Mouse (Mus musculus) spleen, adult 2 months (tissue): ENCODE measurements at regions not wholly inside any gene's neighbourhood (a gene's known extent, or its start where the extent isn't known, plus 50 kb on each side); places are given as distances from the start of the nearest gene placed in this dataset.

Experiments used
- DNase-seq, 2 experiments: peaks; one replicate each; pipeline versions ENCODE4 v3.0.0 to v3.0.0-alpha.2; 2012 to 2021; ENCODE audit warnings: low spot score in 2 of 2, low read depth in 1 of 2
- H3K27ac ChIP-seq: fragments of 200-500 bp; 2 replicates; pipeline ENCODE4 v1.5.1; 2012; ENCODE audit warnings: low read length, inconsistent platforms; ENCODE audit not compliant: insufficient read depth
- H3K27me3 ChIP-seq: fragments of 200-500 bp; 2 replicates; pipeline ENCODE4 v1.6.1; 2012; ENCODE audit warnings: mild to moderate bottlenecking, moderate library complexity, low read length, inconsistent platforms; ENCODE audit not compliant: control insufficient read depth, insufficient read depth
- H3K36me3 ChIP-seq: fragments of 200-500 bp; 2 replicates; pipeline ENCODE4 v1.6.1; 2012; ENCODE audit warnings: mild to moderate bottlenecking, low read length, inconsistent platforms; ENCODE audit not compliant: control insufficient read depth, insufficient read depth
- H3K4me1 ChIP-seq: fragments of 200-500 bp; 2 replicates; pipeline ENCODE4 v1.6.1; 2011; ENCODE audit warnings: inconsistent platforms; ENCODE audit not compliant: control insufficient read depth, insufficient read depth, insufficient read length
- H3K4me3 ChIP-seq: fragments of 200-500 bp; 2 replicates; pipeline ENCODE4 v1.5.1; 2011; ENCODE audit warnings: mild to moderate bottlenecking, inconsistent platforms; ENCODE audit not compliant: insufficient read depth, insufficient read length; ENCODE audit errors: extremely low read depth
- CTCF ChIP-seq: fragments of 200-500 bp; IDR thresholded peaks from 2 replicates; pipeline ENCODE4 v1.5.1; 2011; ENCODE audit warnings: mild to moderate bottlenecking, inconsistent platforms; ENCODE audit not compliant: insufficient read depth, insufficient read length, insufficient replicate concordance; ENCODE audit errors: extremely low read depth
- POLR2A ChIP-seq: fragments of 200-500 bp; IDR thresholded peaks from 2 replicates; pipeline ENCODE4 v1.6.1; 2011; ENCODE audit warnings: low read depth, low read length, inconsistent platforms
- WGBS: fragments of 180-500 bp; shearing (Covaris S2); methylation state at CpG from one replicate; pipeline ENCODE4 v1.1.7; 2018; 5-methylcytosine and 5-hydroxymethylcytosine counted together

- Histone ChIP-seq H3K27ac (no peak overlapping the region), H3K27me3 (no peaks in the 10 kb centered on the region), H3K4me3 (no peak overlapping the region), H3K36me3 (no peaks in the 10 kb centered on the region), H3K4me1 (no peaks in the 10 kb centered on the region)
- TF ChIP-seq POLR2A = no peak
- no peak for TF ChIP-seq CTCF
- DNase-seq = no peak
- 82% methylated on average over 2 of the region's 2 CpGs for WGBS
Observed at GRCm38 (mm10) chr3:57944698-57945097, 96.8 kb upstream of the Pfn2 start.

GRCm38 (mm10) chr3:57945765-57946164 is 97.9 kb upstream of the Pfn2 start:
- DNase-seq = no peak
- Histone ChIP-seq H3K4me1 (no peaks in the 10 kb centered on the region), H3K36me3 (no peaks in the 10 kb centered on the region), H3K27me3 (no peaks in the 10 kb centered on the region), H3K27ac (no peak overlapping the region), H3K4me3 (no peak overlapping the region)
- WGBS = 89% methylated on average over 5 of the region's 5 CpGs
- no peak for TF ChIP-seq CTCF

GRCm38 (mm10) chr3:57947331-57947730 is 99.5 kb upstream of the Pfn2 start:
- Histone ChIP-seq H3K27me3 (no peaks in the 10 kb centered on the region), H3K4me3 (no peak overlapping the region), H3K4me1 (no peaks in the 10 kb centered on the region), H3K36me3 (no peaks in the 10 kb centered on the region), H3K27ac (no peak overlapping the region)
- no peak for DNase-seq
- 90% methylated on average over 2 of the region's 2 CpGs for WGBS
- TF ChIP-seq CTCF = no peak
- TF ChIP-seq POLR2A = no peak

- WGBS = 83% methylated on average over 1 of the region's 1 CpGs
- Histone ChIP-seq H3K36me3 (no peaks in the 10 kb centered on the region), H3K27me3 (no peaks in the 10 kb centered on the region), H3K27ac (no peak overlapping the region), H3K4me3 (no peak overlapping the region), H3K4me1 (no peaks in the 10 kb centered on the region)
- no peak for TF ChIP-seq POLR2A
- no peak for TF ChIP-seq CTCF
- DNase-seq = no peak
Observed at GRCm38 (mm10) chr3:57948720-57949119, 100.8 kb upstream of the Pfn2 start.

GRCm38 (mm10) chr3:57950431-57951331 is 102.8 kb upstream of the Pfn2 start:
- Histone ChIP-seq H3K27me3 (no peaks in the 10 kb centered on the region), H3K4me3 (no peak overlapping the region), H3K36me3 (no peaks in the 10 kb centered on the region), H3K4me1 (no peaks in the 10 kb centered on the region), H3K27ac (no peak overlapping the region)
- TF ChIP-seq CTCF (no peak), POLR2A (no peak)
- DNase-seq = no peak
- 78% methylated on average over 7 of the region's 7 CpGs for WGBS

GRCm38 (mm10) chr3:57951438-57951837 is 103.6 kb upstream of the Pfn2 start:
- no peak for TF ChIP-seq CTCF
- no peak for TF ChIP-seq POLR2A

GRCm38 (mm10) chr3:57957352-57957751 is 109.5 kb upstream of the Pfn2 start:
- DNase-seq = no peak
- H3K27ac ChIP-seq = no peak overlapping the region
- no peaks in the 10 kb centered on the region for H3K36me3 ChIP-seq
- H3K4me3 ChIP-seq = no peak overlapping the region
- TF ChIP-seq POLR2A (no peak), CTCF (no peak)
- 72% methylated on average over 4 of the region's 4 CpGs for WGBS
- H3K27me3 ChIP-seq = no peaks in the 10 kb centered on the region
- H3K4me1 ChIP-seq = no peaks in the 10 kb centered on the region

More at GRCm38 (mm10) chr3:57951438-57951837, 103.6 kb upstream of the Pfn2 start:
- no peak overlapping the region for H3K27ac ChIP-seq
- WGBS = 68% methylated on average over 5 of the region's 5 CpGs
- no peak overlapping the region for H3K4me3 ChIP-seq
- no peaks in the 10 kb centered on the region for H3K27me3 ChIP-seq
- no peaks in the 10 kb centered on the region for H3K36me3 ChIP-seq
- DNase-seq = no peak
- H3K4me1 ChIP-seq = no peaks in the 10 kb centered on the region
